ENCODE assay signal across 20 mouse cellular contexts in genomic region chr10:45004037-45004653, GRCm38 (mm10).
DNase-seq lines count a peak whose midpoint lies in the region; ATAC-seq lines count a peak whose summit lies in the region.
"Had no signal": no experiment of that assay in that cellular context is flagged by ENCODE, and none has a peak within 500 bp of the region (broad histone marks: within the 10 kb centered on the region; RNA-seq: fewer than 3 reads in every experiment).

No protein-coding gene starts in this region.

- ATAC-seq in heart, embryonic 16.5 days (replicated peaks; ENCODE audit: extremely low read depth, insufficient read depth, low FRiP score) = 0 out of 2 replicates have a peak, but pooled peaks have one; percentile 28
- peak; percentile 38; the same call in 1 of the 2 replicates for ATAC-seq in limb, embryonic 13.5 days (ENCODE audit: low FRiP score, low read depth)
- peak; percentile 6; the same call in 1 of the 2 replicates for ATAC-seq in megakaryocyte, adult 5-6 weeks (ENCODE audit: poor library complexity, severe bottlenecking)
- no peak for ATAC-seq in activated CD4-positive, CD25-positive, alpha-beta regulatory T cell, adult 4 months
- no peak for ATAC-seq in CD4-positive, CD25-positive, alpha-beta regulatory T cell, adult 4 months
- ATAC-seq: hindbrain, embryonic 16.5 days; intestine, postnatal 0 days; Patski had no signal

- H3K9ac ChIP-seq in heart, embryonic 16.5 days (ENCODE audit: low read length) = no peak overlapping the region
- no peak overlapping the region for H3K9ac ChIP-seq in limb, embryonic 13.5 days
- H3K9ac ChIP-seq: embryonic facial prominence, embryonic 13.5 days; forebrain, embryonic 12.5 days; hindbrain, embryonic 12.5 days had no signal

- H3K4me1 ChIP-seq in heart, embryonic 16.5 days (ENCODE audit: control insufficient read depth, insufficient read depth, low read length) = peaks cover 15% of the 10 kb centered on the region
- H3K4me1 ChIP-seq in heart, embryonic 10.5 days = peaks cover 16% of the 10 kb centered on the region; the same call in 1 of the 2 replicates
- H3K4me1 ChIP-seq in limb, embryonic 13.5 days = peaks cover 24% of the 10 kb centered on the region
- H3K4me1 ChIP-seq in limb, embryonic 10.5 days = peaks cover 31% of the 10 kb centered on the region

- no peak overlapping the region for H3K27ac ChIP-seq in heart, embryonic 16.5 days (ENCODE audit: low read length)
- H3K27ac ChIP-seq in heart, embryonic 10.5 days = no peak overlapping the region
- no peak overlapping the region for H3K27ac ChIP-seq in limb, embryonic 13.5 days
- no peak overlapping the region for H3K27ac ChIP-seq in limb, embryonic 10.5 days
- H3K27ac ChIP-seq: embryonic facial prominence, embryonic 13.5 days; forebrain, embryonic 12.5 days; hindbrain, embryonic 12.5 days had no signal

- H3K4me3 ChIP-seq in heart, embryonic 16.5 days (ENCODE audit: low read length) = no peak overlapping the region
- no peak overlapping the region for H3K4me3 ChIP-seq in heart, embryonic 10.5 days
- H3K4me3 ChIP-seq in limb, embryonic 13.5 days = no peak overlapping the region
- no peak overlapping the region for H3K4me3 ChIP-seq in limb, embryonic 10.5 days
- H3K4me3 ChIP-seq: embryonic facial prominence, embryonic 13.5 days; forebrain, embryonic 12.5 days; hindbrain, embryonic 12.5 days had no signal

- H3K36me3 ChIP-seq in heart, embryonic 16.5 days (ENCODE audit: control insufficient read depth, insufficient read depth) = no peaks in the 10 kb centered on the region
- no peaks in the 10 kb centered on the region for H3K36me3 ChIP-seq in heart, embryonic 10.5 days
- H3K36me3 ChIP-seq in limb, embryonic 13.5 days = no peaks in the 10 kb centered on the region
- no peaks in the 10 kb centered on the region for H3K36me3 ChIP-seq in limb, embryonic 10.5 days
- H3K36me3 ChIP-seq: embryonic facial prominence, embryonic 13.5 days; forebrain, embryonic 12.5 days; G1E; hindbrain, embryonic 12.5 days had no signal

- DNase-seq in heart, embryonic 10.5 days (ENCODE audit: low spot score) = no peak
- DNase-seq in limb, embryonic 10.5 days (ENCODE audit: low spot score) = no peak
- DNase-seq: adrenal gland, postnatal 25 days; cerebellum, adult 18-20 months; cerebellum, adult 9-11 months; cerebellum, postnatal 36 days; gastrocnemius, postnatal 10 days; heart, postnatal 36 days had no signal

- H3K9me3 ChIP-seq in heart, embryonic 16.5 days (replicated peaks; ENCODE audit: control insufficient read depth, low read length) = no peaks in the 10 kb centered on the region
- no peaks in the 10 kb centered on the region for H3K9me3 ChIP-seq in heart, embryonic 10.5 days
- H3K9me3 ChIP-seq in limb, embryonic 13.5 days = no peaks in the 10 kb centered on the region
- H3K9me3 ChIP-seq in limb, embryonic 10.5 days (replicated peaks) = no peaks in the 10 kb centered on the region
- H3K9me3 ChIP-seq: embryonic facial prominence, embryonic 13.5 days; forebrain, embryonic 12.5 days; G1E; hindbrain, embryonic 12.5 days had no signal

- WGBS in heart, embryonic 16.5 days = 41% methylated on average over 9 of the region's 9 CpGs
- WGBS in heart, embryonic 10.5 days = 60% methylated on average over 9 of the region's 9 CpGs
- WGBS in limb, embryonic 13.5 days = 54% methylated on average over 9 of the region's 9 CpGs
- WGBS in limb, embryonic 10.5 days = 84% methylated on average over 9 of the region's 9 CpGs

- H3K4me2 ChIP-seq in heart, embryonic 16.5 days (ENCODE audit: low read depth, low read length) = no peak overlapping the region
- H3K4me2 ChIP-seq in limb, embryonic 13.5 days (replicated peaks) = 0 out of 2 replicates have a peak overlapping the region, but pooled peaks have one; percentile 4
- H3K4me2 ChIP-seq: forebrain, embryonic 12.5 days; hindbrain, embryonic 12.5 days had no signal

- no peaks in the 10 kb centered on the region; the same call in 1 of the 2 replicates for H3K27me3 ChIP-seq in heart, embryonic 16.5 days (ENCODE audit: control insufficient read depth, insufficient read depth, low read length)
- no peaks in the 10 kb centered on the region for H3K27me3 ChIP-seq in heart, embryonic 10.5 days (ENCODE audit: insufficient read depth, poor library complexity, severe bottlenecking)
- H3K27me3 ChIP-seq in limb, embryonic 13.5 days = peaks cover 3% of the 10 kb centered on the region
- no peaks in the 10 kb centered on the region for H3K27me3 ChIP-seq in limb, embryonic 10.5 days (ENCODE audit: low read depth, poor library complexity, severe bottlenecking)
- H3K27me3 ChIP-seq: hindbrain, embryonic 12.5 days had no signal

Comparison
In these comparisons a context has a peak if more than half of its experiments do, and no peak if none do; other contexts are left out.
1. ATAC-seq: peak in heart, embryonic 16.5 days (single experiment), limb, embryonic 13.5 days (single experiment) and megakaryocyte, adult 5-6 weeks (single experiment); none in activated CD4-positive, CD25-positive, alpha-beta regulatory T cell, adult 4 months (single experiment) and CD4-positive, CD25-positive, alpha-beta regulatory T cell, adult 4 months (single experiment).